Mouse (Mus musculus) liver, embryonic 14.5 days (tissue): ENCODE results near the gene Erp27.

ENCODE experiments used
- CTCF ChIP-seq: IDR thresholded peaks from 2 replicates; pipeline ENCODE4 v1.5.1; 2016; ENCODE audit warnings: antibody characterized with exemption, low read depth, control low read depth
- EP300 ChIP-seq: IDR thresholded peaks from 2 replicates; pipeline ENCODE4 v1.6.1; 2016; ENCODE audit warnings: antibody characterized with exemption, low read depth

DNA sequence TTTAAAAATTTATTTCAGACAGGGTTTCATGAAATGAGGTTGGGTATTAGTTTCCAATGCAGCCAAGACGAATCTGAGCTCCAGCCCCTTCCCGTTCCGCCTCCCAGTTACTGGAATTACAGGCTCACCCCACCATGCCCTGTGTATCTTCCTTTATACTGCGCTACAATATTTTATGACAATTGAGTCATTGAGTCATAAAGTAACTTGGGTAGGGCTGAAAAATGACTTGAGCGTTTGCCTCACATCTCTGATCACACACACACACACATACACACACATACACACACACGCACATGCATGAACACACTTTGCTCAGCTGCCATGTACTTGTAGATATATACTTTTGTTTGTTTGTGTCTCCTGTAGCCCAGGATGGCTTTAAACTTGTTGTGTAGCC, 7.7 kb downstream of the Erp27 start:
- no peak for TF ChIP-seq CTCF
- TF ChIP-seq EP300 = no peak
